Mouse (Mus musculus): ENCODE data around the gene Pkd1l3. TPM values are rescaled to one million over a fixed set of nuclear protein-coding genes. Genes with fewer than 3 reads are reported as not detected.
A peak's percentile ranks its signal among the peaks of the same experiment; 100 is the strongest.

Gene Pkd1l3
- polyA plus RNA-seq, 1 experiment from 2014 or later = 0.37 TPM

DNA sequence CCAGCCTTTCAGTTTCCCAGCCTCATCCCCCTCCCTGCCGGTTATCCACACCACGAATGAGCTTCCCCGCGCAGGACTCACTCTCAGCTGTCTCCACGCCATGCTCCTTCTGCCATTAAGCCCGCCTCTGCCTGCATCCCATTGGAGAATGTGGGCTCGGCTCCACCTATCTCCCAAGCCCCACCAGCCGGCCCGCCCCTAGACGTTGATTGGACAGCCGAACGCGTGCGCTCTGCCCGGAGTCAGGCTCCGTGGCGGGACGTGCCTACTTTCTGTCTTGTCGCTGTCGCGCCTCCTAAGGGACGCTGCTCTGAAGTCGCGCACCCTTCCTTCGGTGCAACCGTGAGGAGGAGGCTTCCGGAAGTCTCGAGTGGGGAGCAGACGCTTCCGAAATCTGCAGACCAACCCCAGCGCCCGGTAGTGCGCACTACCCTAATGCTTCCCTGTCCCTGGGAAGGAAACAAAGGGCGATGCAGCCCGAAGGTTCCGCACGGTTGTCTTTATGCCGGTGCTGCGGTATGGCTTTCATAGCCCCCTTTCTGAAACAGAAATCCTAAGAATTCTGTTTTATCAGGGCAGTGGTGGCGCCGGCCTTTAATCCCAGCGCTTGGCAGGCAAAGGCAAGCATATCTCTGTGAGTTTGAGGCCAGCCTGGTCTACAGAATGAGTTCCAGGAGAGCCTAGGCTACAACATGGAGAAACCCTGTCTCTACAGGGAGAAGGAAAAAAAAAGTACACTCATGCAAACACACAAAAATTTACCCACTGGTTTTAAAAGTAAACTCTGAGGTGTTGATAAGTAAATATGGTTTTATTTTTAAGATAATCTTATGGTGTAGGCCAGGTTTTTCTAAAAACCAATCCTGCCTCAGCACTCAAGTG lies 5.8 kb upstream of the Pkd1l3 start, which contains the start of gene Dhodh:
Gene Dhodh, minus strand, starts transcription at position 403 of the 882 bp plus-strand sequence.
- no peaks in the 10 kb centered on the region for H3K27me3 ChIP-seq (replicated peaks; ENCODE audit: control insufficient read depth, insufficient read depth, low read length)
- WGBS = under 1% methylated on average over 42 of the region's 42 CpGs
- peak within 1 kb of the TSS; percentile 69 for H3K9ac ChIP-seq (ENCODE audit: low read length)
- no peaks in the 10 kb centered on the region for H3K9me3 ChIP-seq (ENCODE audit: control insufficient read depth, low read length)
- H3K4me2 ChIP-seq (ENCODE audit: low read length) = peak within 1 kb of the TSS; percentile 97
- ATAC-seq (replicated peaks; ENCODE audit: low FRiP score, low TSS enrichment, low read depth) (peak; percentile 98), DNase-seq (ENCODE audit: low spot score) (peak; percentile 97)
- H3K4me3 ChIP-seq (ENCODE audit: low read depth, low read length) = peak within 1 kb of the TSS; percentile 79
- H3K4me1 ChIP-seq (replicated peaks; ENCODE audit: control insufficient read depth, insufficient read depth, low read length) = peaks cover 8% of the 10 kb centered on the region; the same call in 1 of the 2 replicates
- peak within 1 kb of the TSS; percentile 98 for H3K27ac ChIP-seq (ENCODE audit: low read depth)
- H3K36me3 ChIP-seq (ENCODE audit: control insufficient read depth, insufficient read depth, low read length) = peaks cover 21% of the 10 kb centered on the region

DNA sequence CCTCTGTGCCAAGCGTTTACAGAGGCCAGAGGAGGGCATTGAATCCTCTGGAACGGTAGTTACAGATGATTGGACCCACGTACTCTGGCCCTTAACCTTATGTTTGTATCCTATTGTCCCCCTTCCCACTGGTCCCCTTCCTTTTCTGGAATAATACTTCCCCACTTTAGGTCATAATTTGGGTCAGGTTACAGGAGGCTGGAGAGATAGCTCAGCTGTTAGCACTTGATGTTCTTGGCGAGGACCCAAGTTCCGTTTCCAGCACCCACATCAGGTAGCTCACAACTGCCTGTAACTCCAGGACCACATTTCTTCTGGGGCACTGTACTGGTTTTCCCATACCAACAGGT lies 5.2 kb upstream of the Pkd1l3 start:
- DNase-seq (ENCODE audit: low spot score) = no peak
- peaks cover 8% of the 10 kb centered on the region; the same call in 1 of the 2 replicates for H3K4me1 ChIP-seq (replicated peaks; ENCODE audit: control insufficient read depth, insufficient read depth, low read length)
- 11% methylated on average over 5 of the region's 5 CpGs for WGBS
- H3K9ac ChIP-seq (ENCODE audit: low read length) = peak overlapping the region; percentile 69
- H3K27me3 ChIP-seq (replicated peaks; ENCODE audit: control insufficient read depth, insufficient read depth, low read length) = no peaks in the 10 kb centered on the region
- no peak for ATAC-seq (replicated peaks; ENCODE audit: low FRiP score, low TSS enrichment, low read depth)
- peaks cover 15% of the 10 kb centered on the region for H3K36me3 ChIP-seq (ENCODE audit: control insufficient read depth, insufficient read depth, low read length)
- H3K9me3 ChIP-seq (ENCODE audit: control insufficient read depth, low read length) = no peaks in the 10 kb centered on the region
- H3K27ac ChIP-seq (ENCODE audit: low read depth) = peak overlapping the region; percentile 98
- peak overlapping the region; percentile 97 for H3K4me2 ChIP-seq (ENCODE audit: low read length)
- peak overlapping the region; percentile 79 for H3K4me3 ChIP-seq (ENCODE audit: low read depth, low read length)

DNA sequence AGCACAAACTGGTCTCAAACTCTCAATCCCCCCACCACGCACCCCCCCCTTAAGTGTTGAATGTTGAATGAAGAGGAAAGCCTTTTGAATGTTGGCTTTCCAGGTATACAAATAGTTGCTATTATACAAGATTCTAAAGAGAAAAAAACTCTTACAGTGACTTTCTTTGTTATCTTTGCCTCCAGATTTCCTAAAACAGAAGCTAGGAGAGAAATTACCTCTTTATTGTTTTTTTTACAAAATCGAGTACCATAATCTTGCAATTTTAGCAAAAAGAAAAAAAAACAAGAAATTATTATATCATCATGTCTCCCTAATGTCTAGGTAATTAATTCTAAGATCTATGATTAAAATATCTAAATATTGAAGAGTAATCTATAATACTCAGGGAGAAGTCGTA lies 1.3 kb downstream of the Pkd1l3 start:
- no peak overlapping the region for H3K9ac ChIP-seq (ENCODE audit: low read length)
- no peak overlapping the region for H3K4me2 ChIP-seq (ENCODE audit: low read length)
- no peaks in the 10 kb centered on the region for H3K4me1 ChIP-seq (replicated peaks; ENCODE audit: control insufficient read depth, insufficient read depth, low read length)
- DNase-seq (ENCODE audit: low spot score) (no peak), ATAC-seq (replicated peaks; ENCODE audit: low FRiP score, low TSS enrichment, low read depth) (no peak)
- 87% methylated on average over 3 of the region's 3 CpGs for WGBS
- H3K27me3 ChIP-seq (replicated peaks; ENCODE audit: control insufficient read depth, insufficient read depth, low read length) = no peaks in the 10 kb centered on the region
- H3K4me3 ChIP-seq (ENCODE audit: low read depth, low read length) = no peak overlapping the region
- H3K27ac ChIP-seq (ENCODE audit: low read depth) = no peak overlapping the region
- no peaks in the 10 kb centered on the region for H3K36me3 ChIP-seq (ENCODE audit: control insufficient read depth, insufficient read depth, low read length)
- no peaks in the 10 kb centered on the region for H3K9me3 ChIP-seq (ENCODE audit: control insufficient read depth, low read length)

DNA sequence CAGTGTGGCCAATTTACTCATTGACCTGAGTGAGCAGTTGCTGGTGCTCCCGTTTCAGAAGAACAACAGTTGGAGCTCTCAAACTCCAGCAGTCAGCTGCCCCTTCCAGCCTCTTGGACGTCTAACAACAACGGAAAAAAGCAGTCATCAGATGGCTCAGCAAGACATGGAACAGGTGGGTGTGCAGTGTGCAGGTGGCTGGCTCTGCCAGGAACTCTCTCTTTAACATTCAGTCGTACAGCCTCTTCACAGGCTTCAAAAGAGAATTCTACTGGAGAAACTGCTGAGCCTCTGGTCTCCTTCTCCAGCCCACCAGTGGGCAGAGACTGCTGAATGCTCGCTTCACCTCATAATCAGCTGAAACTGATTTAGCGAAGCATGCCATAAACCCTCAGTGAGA lies 14.3 kb downstream of the Pkd1l3 start:
- Histone ChIP-seq H3K9ac (ENCODE audit: low read length) (no peak overlapping the region), H3K4me3 (ENCODE audit: low read depth, low read length) (no peak overlapping the region), H3K9me3 (ENCODE audit: control insufficient read depth, low read length) (peaks cover 6% of the 10 kb centered on the region; the same call in 1 of the 2 replicates), H3K4me2 (ENCODE audit: low read length) (no peak overlapping the region), H3K27me3 (replicated peaks; ENCODE audit: control insufficient read depth, insufficient read depth, low read length) (no peaks in the 10 kb centered on the region), H3K4me1 (replicated peaks; ENCODE audit: control insufficient read depth, insufficient read depth, low read length) (no peaks in the 10 kb centered on the region), H3K27ac (ENCODE audit: low read depth) (no peak overlapping the region), H3K36me3 (ENCODE audit: control insufficient read depth, insufficient read depth, low read length) (no peaks in the 10 kb centered on the region)
- DNase-seq (ENCODE audit: low spot score) = no peak
- ATAC-seq (replicated peaks; ENCODE audit: low FRiP score, low TSS enrichment, low read depth) = no peak
- WGBS = 69% methylated on average over 6 of the region's 6 CpGs

DNA sequence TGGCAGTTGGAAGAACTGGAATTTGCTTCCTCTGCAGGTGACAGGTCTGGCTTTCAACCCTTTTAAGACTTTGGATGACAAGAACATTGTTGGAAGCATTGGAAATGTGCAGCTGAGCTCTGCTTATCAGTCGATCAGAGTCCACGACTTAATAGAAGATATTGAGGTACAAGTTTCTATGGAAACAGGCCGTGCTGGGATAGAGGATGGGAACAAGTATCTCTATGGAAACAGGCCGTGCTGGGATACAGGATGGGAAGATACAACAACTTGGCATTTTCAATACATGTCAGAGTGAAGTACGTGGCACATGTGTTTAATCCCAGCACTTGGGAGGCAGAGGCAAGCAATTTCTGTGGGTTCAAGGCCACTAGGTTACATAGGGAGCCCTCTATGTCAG lies 18.2 kb downstream of the Pkd1l3 start:
- Histone ChIP-seq H3K9me3 (ENCODE audit: control insufficient read depth, low read length) (no peaks in the 10 kb centered on the region), H3K4me2 (ENCODE audit: low read length) (no peak overlapping the region), H3K27ac (ENCODE audit: low read depth) (no peak overlapping the region), H3K4me1 (replicated peaks; ENCODE audit: control insufficient read depth, insufficient read depth, low read length) (no peaks in the 10 kb centered on the region), H3K9ac (ENCODE audit: low read length) (no peak overlapping the region), H3K36me3 (ENCODE audit: control insufficient read depth, insufficient read depth, low read length) (no peaks in the 10 kb centered on the region), H3K4me3 (ENCODE audit: low read depth, low read length) (no peak overlapping the region), H3K27me3 (replicated peaks; ENCODE audit: control insufficient read depth, insufficient read depth, low read length) (no peaks in the 10 kb centered on the region)
- ATAC-seq (replicated peaks; ENCODE audit: low FRiP score, low TSS enrichment, low read depth) (no peak), DNase-seq (ENCODE audit: low spot score) (no peak)
- WGBS = 81% methylated on average over 5 of the region's 5 CpGs

DNA sequence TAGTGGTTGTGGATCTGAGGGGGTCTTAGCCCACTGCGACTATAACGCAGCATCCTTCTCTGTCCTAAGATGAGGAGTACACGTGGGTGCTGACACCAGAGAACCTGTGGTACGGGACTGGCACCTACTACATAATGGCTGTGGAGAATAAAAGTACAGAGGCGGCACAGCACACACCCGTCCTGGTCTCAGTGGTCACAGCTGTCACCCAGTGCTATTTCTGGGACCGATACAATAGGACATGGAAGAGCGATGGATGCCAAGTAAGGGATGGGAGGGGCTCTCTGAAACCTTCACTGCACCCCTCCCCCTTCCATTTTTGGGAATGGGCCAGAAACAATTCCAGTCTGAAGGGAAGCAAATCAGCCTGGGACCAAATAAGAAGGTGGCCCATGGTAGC lies 20.8 kb downstream of the Pkd1l3 start:
- H3K27ac ChIP-seq (ENCODE audit: low read depth) = no peak overlapping the region
- H3K4me1 ChIP-seq (replicated peaks; ENCODE audit: control insufficient read depth, insufficient read depth, low read length) = no peaks in the 10 kb centered on the region
- ATAC-seq (replicated peaks; ENCODE audit: low FRiP score, low TSS enrichment, low read depth) (no peak), DNase-seq (ENCODE audit: low spot score) (no peak)
- no peaks in the 10 kb centered on the region for H3K9me3 ChIP-seq (ENCODE audit: control insufficient read depth, low read length)
- H3K4me3 ChIP-seq (ENCODE audit: low read depth, low read length) = no peak overlapping the region
- 93% methylated on average over 8 of the region's 8 CpGs for WGBS
- no peaks in the 10 kb centered on the region for H3K36me3 ChIP-seq (ENCODE audit: control insufficient read depth, insufficient read depth, low read length)
- H3K4me2 ChIP-seq (ENCODE audit: low read length) = no peak overlapping the region
- no peak overlapping the region for H3K9ac ChIP-seq (ENCODE audit: low read length)
- H3K27me3 ChIP-seq (replicated peaks; ENCODE audit: control insufficient read depth, insufficient read depth, low read length) = no peaks in the 10 kb centered on the region

DNA sequence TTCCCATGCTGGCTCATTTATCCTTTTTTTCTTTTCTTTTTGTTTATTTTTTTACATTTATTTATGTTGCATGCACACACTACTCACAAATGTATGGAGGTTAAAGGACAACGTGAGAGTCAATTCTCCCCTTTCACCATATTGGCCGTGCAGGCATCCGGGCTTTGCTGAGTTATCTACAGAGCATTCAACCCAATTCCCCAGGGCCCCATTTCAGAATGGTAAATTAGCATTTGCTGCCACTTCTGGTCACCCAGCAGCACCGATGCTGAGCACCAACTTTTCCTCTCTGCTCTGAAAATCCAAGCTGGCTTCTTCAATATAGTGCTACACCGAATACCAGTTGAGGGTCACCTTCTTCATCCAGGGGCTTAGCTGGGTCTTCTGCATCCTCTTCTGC lies 24.5 kb downstream of the Pkd1l3 start:
- 77% methylated on average over 5 of the region's 5 CpGs for WGBS
- no peak for ATAC-seq (replicated peaks; ENCODE audit: low FRiP score, low TSS enrichment, low read depth)

DNA sequence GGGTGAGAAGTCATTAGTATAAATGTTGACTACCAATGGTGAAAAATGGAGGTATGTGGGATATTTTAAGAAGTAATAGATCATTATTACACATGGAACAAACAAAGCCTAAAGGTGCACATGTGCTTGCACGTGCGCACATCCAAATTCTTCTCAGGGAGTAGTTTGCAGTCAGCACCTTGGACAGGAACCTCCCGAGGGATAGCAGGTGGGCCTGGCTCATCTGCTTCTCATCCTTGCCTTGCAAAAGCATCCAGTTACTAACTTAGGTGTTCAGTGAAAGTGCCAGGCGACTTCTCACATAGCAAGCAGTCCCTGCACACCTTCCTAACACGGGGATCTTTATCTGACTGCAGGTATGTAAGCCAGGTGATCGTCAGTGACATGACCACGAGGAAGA lies 26.1 kb downstream of the Pkd1l3 start:
- H3K9ac ChIP-seq (ENCODE audit: low read length) = no peak overlapping the region
- H3K9me3 ChIP-seq (ENCODE audit: control insufficient read depth, low read length) = no peaks in the 10 kb centered on the region
- DNase-seq (ENCODE audit: low spot score) (peak; percentile 53), ATAC-seq (replicated peaks; ENCODE audit: low FRiP score, low TSS enrichment, low read depth) (no peak)
- H3K4me2 ChIP-seq (ENCODE audit: low read length) = no peak overlapping the region
- H3K4me3 ChIP-seq (ENCODE audit: low read depth, low read length) = no peak overlapping the region
- H3K27me3 ChIP-seq (replicated peaks; ENCODE audit: control insufficient read depth, insufficient read depth, low read length) = no peaks in the 10 kb centered on the region
- H3K36me3 ChIP-seq (ENCODE audit: control insufficient read depth, insufficient read depth, low read length) = no peaks in the 10 kb centered on the region
- WGBS = 58% methylated on average over 7 of the region's 7 CpGs
- H3K4me1 ChIP-seq (replicated peaks; ENCODE audit: control insufficient read depth, insufficient read depth, low read length) = no peaks in the 10 kb centered on the region
- no peak overlapping the region for H3K27ac ChIP-seq (ENCODE audit: low read depth)

More for the DNA sequence above, 24.5 kb downstream of the Pkd1l3 start:
- Histone ChIP-seq H3K9ac (ENCODE audit: low read length) (no peak overlapping the region), H3K4me3 (ENCODE audit: low read depth, low read length) (no peak overlapping the region), H3K36me3 (ENCODE audit: control insufficient read depth, insufficient read depth, low read length) (no peaks in the 10 kb centered on the region), H3K27ac (ENCODE audit: low read depth) (no peak overlapping the region), H3K9me3 (ENCODE audit: control insufficient read depth, low read length) (no peaks in the 10 kb centered on the region), H3K4me1 (replicated peaks; ENCODE audit: control insufficient read depth, insufficient read depth, low read length) (no peaks in the 10 kb centered on the region), H3K4me2 (ENCODE audit: low read length) (no peak overlapping the region), H3K27me3 (replicated peaks; ENCODE audit: control insufficient read depth, insufficient read depth, low read length) (no peaks in the 10 kb centered on the region)
- no peak for DNase-seq (ENCODE audit: low spot score)

DNA sequence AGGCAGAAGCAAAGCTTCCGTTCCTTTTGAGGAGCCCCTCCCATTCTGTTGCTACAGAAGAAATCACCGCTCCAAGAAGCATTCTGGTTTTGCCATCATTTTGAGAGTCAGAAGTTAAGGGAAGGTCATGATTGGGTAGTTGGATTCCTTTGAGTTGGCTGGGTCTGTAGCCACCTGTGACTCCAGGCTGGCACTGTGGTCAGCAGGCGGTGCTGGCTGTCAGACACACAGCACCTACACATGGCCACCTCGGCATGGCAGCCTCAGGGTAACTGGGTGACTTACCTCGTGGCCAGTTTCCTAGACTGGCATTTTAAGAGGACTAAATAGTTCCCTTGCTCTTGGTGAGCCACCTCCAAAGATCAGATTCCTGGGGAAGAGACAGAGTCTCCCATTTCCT lies 26.9 kb downstream of the Pkd1l3 start:
- Histone ChIP-seq H3K27me3 (replicated peaks; ENCODE audit: control insufficient read depth, insufficient read depth, low read length) (no peaks in the 10 kb centered on the region), H3K9me3 (ENCODE audit: control insufficient read depth, low read length) (no peaks in the 10 kb centered on the region), H3K4me1 (replicated peaks; ENCODE audit: control insufficient read depth, insufficient read depth, low read length) (no peaks in the 10 kb centered on the region), H3K36me3 (ENCODE audit: control insufficient read depth, insufficient read depth, low read length) (no peaks in the 10 kb centered on the region), H3K4me2 (ENCODE audit: low read length) (no peak overlapping the region), H3K4me3 (ENCODE audit: low read depth, low read length) (no peak overlapping the region), H3K27ac (ENCODE audit: low read depth) (no peak overlapping the region), H3K9ac (ENCODE audit: low read length) (no peak overlapping the region)
- WGBS = 77% methylated on average over 5 of the region's 5 CpGs
- DNase-seq (ENCODE audit: low spot score) = no peak
- ATAC-seq (replicated peaks; ENCODE audit: low FRiP score, low TSS enrichment, low read depth) = no peak
